Mouse (Mus musculus) stomach, postnatal 0 days (tissue): ENCODE measurements around the gene Akain1.

ENCODE experiments used
- CTCF ChIP-seq: IDR thresholded peaks from 2 replicates; pipeline ENCODE4 v1.5.1; 2016; ENCODE audit warnings: antibody characterized with exemption, low read depth, mild to moderate bottlenecking, moderate library complexity
- EP300 ChIP-seq: optimal IDR thresholded peaks from 2 replicates; pipeline ENCODE3; 2016; ENCODE audit warnings: antibody characterized with exemption

- TF ChIP-seq CTCF (no peak), EP300 (no peak)
Measured at GRCm38 (mm10) chr17:69438990-69439491, at the start of gene Akain1.
